Comparison of ENCODE assay signal across 7 mouse cellular contexts in the genomic region with DNA sequence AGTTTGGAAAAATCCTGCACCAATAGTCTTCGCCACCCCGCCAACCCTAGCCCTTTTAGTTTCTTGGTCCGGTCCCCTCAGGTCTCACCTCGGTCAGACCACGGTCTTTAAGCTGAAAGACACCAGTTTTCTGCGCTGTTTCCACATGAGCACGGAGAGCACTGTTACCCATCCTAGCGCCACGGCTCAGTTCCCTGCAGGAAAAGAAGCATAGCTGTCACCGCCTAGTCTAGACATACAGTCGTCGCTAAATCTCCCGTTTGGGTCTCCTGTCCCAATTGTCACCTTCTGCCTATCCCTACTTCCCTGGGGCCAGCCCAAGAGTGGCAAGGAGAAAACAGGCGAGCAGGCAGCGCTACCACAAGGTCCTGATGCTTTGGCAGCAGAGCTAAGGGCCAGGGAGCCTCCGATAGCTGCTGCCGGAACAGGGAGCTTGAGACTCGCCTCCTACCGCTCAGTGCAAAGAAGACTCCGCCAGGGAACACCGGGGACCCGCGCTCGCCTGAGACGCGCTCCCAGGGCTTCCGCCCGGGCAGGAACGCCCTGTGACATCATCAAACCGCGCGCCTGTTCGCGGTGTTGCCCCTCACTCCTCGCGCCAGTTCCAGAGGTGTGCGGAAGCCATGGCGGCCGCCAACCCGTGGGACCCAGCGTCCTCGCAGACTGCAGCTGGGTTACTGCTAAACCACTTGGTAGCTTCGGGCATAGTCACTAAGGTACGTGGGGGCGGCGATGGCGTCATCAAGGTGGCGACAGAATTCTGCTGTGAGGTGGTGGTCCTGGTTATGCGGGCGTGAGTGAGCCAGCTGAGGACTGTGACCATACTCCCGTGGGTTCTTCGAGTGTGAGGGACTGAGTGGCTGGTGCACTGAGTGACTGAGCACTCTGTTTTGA. TPM values are rescaled to one million over a fixed set of nuclear protein-coding genes. Genes with fewer than 3 reads are reported as not detected.
DNase-seq lines count a peak whose midpoint lies in the region; ATAC-seq lines count a peak whose summit lies in the region.

Haus2 (plus strand) TSS at position 554 of the 894 bp plus-strand sequence.
Lrrc57 (minus strand) TSS at position 691 of the 894 bp plus-strand sequence.

- peaks cover 34% of the 10 kb centered on the region for H3K36me3 ChIP-seq in limb, embryonic 10.5 days
- H3K36me3 ChIP-seq in midbrain, embryonic 13.5 days = peaks cover 28% of the 10 kb centered on the region; the same call in 1 of the 2 replicates

- H3K4me3 ChIP-seq in limb, embryonic 10.5 days = peak within 1 kb of the TSS; percentile 97
- H3K4me3 ChIP-seq in midbrain, embryonic 13.5 days (replicated peaks) = peak within 1 kb of the TSS; percentile 88

- H3K9ac ChIP-seq in midbrain, embryonic 13.5 days (replicated peaks) = peak within 1 kb of the TSS; percentile 87

- H3K27me3 ChIP-seq in limb, embryonic 10.5 days (ENCODE audit: low read depth, poor library complexity, severe bottlenecking) = no peaks in the 10 kb centered on the region
- no peaks in the 10 kb centered on the region for H3K27me3 ChIP-seq in midbrain, embryonic 13.5 days

- H3K4me1 ChIP-seq in limb, embryonic 10.5 days = peaks cover 17% of the 10 kb centered on the region
- H3K4me1 ChIP-seq in midbrain, embryonic 13.5 days (replicated peaks) = peaks cover 26% of the 10 kb centered on the region

- H3K9me3 ChIP-seq in limb, embryonic 10.5 days (replicated peaks) = no peaks in the 10 kb centered on the region
- no peaks in the 10 kb centered on the region for H3K9me3 ChIP-seq in midbrain, embryonic 13.5 days

- DNase-seq in adrenal gland, adult 8-10 months = peak; percentile 85
- DNase-seq in embryo, embryonic 9.5 days (ENCODE audit: extremely low spot score) = peak; percentile 94
- peak; percentile 85 for DNase-seq in kidney, adult 11 months
- peak; percentile 96 for DNase-seq in limb, embryonic 10.5 days (ENCODE audit: low spot score)
- DNase-seq in spleen, adult 12 weeks (ENCODE audit: low spot score) = peak; percentile 86

- H3K4me2 ChIP-seq in midbrain, embryonic 13.5 days (replicated peaks) = peak within 1 kb of the TSS; percentile 90

- WGBS in limb, embryonic 10.5 days = under 1% methylated on average over 52 of the region's 52 CpGs
- under 1% methylated on average over 52 of the region's 52 CpGs for WGBS in midbrain, embryonic 13.5 days

- ATAC-seq in granulocyte monocyte progenitor cell, adult 5-6 weeks (replicated peaks; ENCODE audit: poor library complexity, severe bottlenecking) = peak; percentile 98
- peak; percentile 98 for ATAC-seq in midbrain, embryonic 13.5 days

- H3K27ac ChIP-seq in limb, embryonic 10.5 days = peak within 1 kb of the TSS; percentile 96
- peak within 1 kb of the TSS; percentile 93 for H3K27ac ChIP-seq in midbrain, embryonic 13.5 days

RNA-seq across cellular contexts. Expression of gene Haus2, which starts in this region (rescaled TPM):
- 10 to 100 TPM; 14.4 to 15.4 (median 14.9) TPM for total RNA-seq in adrenal gland, adult 8-10 months (2022)
- total RNA-seq in granulocyte monocyte progenitor cell, adult 5-6 weeks (2014; fragmentation: Nextera tagmentation) = 20.4 and 22.0 TPM in 2 replicates
- 17.9 and 20.8 TPM in 2 replicates for total RNA-seq in granulocyte monocyte progenitor cell, adult 5-6 weeks (2017)
- polyA plus RNA-seq in limb, embryonic 10.5 days (2016; fragmentation: Nextera tagmentation; extraction: Ambion mirVana) = 34.5 and 35.9 TPM in 2 replicates
- polyA plus RNA-seq in midbrain, embryonic 13.5 days (2015; fragmentation: Nextera tagmentation; extraction: Ambion mirVana) = 33.1 and 37.1 TPM in 2 replicates

RNA-seq across cellular contexts. Expression of gene Lrrc57, which starts in this region (rescaled TPM):
- 10 to 100 TPM; 18.6 to 22.0 (median 21.5) TPM for total RNA-seq in adrenal gland, adult 8-10 months (2022)
- total RNA-seq in granulocyte monocyte progenitor cell, adult 5-6 weeks (2014; fragmentation: Nextera tagmentation) = 7.3 and 12.1 TPM in 2 replicates
- total RNA-seq in granulocyte monocyte progenitor cell, adult 5-6 weeks (2017) = 18.9 and 20.5 TPM in 2 replicates
- 24.7 and 31.0 TPM in 2 replicates for polyA plus RNA-seq in limb, embryonic 10.5 days (2016; fragmentation: Nextera tagmentation; extraction: Ambion mirVana)
- 34.0 and 36.4 TPM in 2 replicates for polyA plus RNA-seq in midbrain, embryonic 13.5 days (2015; fragmentation: Nextera tagmentation; extraction: Ambion mirVana)

Comparison
In these comparisons a context has a peak if more than half of its experiments do, and no peak if none do; other contexts are left out.
1. Peak in every context shown above with its lines: DNase-seq, ATAC-seq, H3K4me3 ChIP-seq and H3K27ac ChIP-seq.